Mouse (Mus musculus): Measurements from ENCODE around the gene Trim29.

The Trim29 gene

DNA sequence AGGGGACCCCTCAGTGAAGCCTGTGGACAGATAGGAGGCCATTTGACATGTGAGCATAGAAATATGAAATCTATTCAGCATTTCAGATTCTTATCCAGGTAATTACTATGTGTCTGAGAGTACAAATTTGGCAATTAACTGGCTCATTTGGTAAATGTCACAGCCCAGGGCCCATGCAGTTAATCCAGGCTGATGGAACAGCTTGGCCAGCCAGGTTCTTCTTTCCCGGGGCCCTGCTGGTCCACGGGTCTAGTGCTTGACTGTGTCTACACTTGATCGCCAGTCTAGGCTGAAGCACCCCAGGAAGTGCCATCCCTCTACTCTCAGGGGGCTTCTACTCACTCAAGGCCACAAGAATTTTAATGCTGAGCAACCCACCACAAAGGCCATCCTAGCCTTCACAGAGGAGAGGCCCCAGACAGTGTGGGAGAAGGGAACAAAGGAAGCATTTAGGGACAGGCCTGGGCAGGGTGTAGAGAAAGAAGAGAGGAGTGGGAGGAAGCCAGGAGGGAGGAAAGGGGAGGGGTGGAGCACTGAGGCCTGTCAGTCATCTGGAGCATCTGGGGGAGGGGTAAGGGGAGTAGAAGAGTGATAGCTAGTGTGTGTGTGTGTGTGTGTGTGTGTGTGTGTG lies 4.8 kb downstream of the Trim29 start:
- DNase-seq = peak; percentile 32

DNA sequence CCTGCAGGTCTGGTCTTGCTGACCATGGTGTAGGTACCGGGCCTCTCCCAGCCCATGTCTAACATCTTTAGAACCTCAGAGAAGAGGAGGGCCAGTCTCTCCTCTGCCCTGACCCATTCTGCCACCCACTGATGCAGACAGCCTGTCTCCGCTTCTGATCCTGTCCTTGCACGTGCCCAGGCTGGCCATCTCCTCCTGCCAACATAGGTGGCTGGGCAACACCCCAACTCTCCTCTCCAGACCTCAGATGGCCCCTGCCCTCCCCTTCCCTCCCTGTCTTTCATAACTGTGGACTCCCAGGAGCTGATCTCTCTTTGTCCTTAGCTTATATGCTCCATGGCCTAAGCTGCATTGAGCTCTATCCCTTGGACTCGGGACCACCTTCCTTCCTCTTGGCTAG lies 5.8 kb downstream of the Trim29 start:
- DNase-seq = no peak

DNA sequence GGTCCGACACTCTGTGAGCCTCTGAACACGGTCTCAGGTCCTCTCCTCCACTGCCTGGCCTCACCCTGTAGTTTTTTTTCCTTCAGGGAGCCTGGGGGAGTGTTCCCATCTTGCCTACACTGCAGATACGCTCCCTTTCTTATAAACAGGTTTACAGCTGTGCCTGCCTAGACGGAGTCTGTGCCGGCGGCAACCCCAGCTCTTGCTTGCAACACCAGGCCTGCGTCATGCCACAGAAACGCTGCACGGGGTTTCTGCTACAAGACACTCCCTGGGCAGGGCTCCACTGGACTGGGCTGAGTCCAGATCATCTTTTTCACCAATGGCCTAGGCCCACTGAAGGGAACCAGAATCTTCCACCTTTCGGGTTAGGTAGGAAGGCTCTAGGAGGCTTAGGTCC lies 8.0 kb downstream of the Trim29 start:
- DNase-seq = no peak

DNA sequence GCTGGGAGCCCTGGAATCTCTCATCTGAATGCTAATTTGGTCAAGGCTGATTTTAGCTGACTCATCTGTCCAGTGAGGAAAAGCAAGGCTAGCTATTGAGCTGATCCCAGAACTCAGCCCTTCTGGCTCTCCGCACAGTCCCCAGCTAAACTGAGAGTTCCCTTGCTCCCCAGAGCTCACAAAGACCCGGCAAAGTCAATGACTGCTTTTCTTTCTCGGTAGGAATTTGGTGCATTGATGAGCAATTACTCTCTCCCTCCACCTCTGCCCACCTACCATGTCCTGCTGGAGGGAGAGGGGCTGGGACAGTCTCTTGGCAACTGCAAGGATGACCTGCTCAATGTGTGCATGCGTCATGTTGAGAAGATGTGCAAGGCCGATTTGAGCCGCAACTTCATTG lies 11.3 kb downstream of the Trim29 start:
- no peak for DNase-seq

DNA sequence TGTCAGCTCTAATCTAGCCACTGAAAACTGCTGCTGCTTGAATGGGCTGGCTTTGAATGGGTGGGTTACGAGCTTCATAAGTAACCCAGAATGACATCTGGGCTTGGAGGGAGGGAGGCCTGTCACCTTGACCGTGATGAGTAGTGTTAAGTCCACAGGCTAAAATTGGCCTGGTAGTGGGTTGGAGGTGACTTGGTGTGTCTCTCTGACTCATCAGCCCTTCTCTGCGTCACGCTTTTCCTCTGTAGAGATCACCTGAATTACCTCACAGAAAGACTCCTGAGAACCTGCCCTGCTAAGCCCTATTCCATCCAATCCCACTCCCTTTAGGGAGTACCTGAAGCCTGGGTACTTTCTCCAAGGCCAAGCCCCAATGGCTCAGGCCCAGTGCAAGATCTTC lies 12.0 kb downstream of the Trim29 start:
- DNase-seq = no peak

DNA sequence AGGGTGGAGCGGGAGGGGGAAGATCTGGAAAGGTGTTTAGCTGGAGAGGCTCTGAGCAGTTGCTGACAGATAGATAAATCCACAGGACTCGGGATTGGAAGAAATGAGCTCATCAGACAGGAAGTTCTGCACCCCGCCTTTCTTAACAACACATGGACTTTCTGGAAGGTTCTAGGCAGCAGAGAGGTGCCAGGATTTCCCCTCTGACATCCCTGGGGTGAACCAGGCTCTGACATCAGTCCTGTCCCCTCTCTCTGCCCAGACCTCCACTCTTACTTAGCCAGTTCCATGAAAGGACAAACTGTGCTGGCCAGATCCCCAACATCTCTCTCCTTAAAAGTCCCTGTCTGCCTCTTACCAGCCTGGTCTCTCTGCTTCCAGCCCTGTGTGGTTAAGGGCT lies 14.8 kb downstream of the Trim29 start:
- no peak for DNase-seq

DNA sequence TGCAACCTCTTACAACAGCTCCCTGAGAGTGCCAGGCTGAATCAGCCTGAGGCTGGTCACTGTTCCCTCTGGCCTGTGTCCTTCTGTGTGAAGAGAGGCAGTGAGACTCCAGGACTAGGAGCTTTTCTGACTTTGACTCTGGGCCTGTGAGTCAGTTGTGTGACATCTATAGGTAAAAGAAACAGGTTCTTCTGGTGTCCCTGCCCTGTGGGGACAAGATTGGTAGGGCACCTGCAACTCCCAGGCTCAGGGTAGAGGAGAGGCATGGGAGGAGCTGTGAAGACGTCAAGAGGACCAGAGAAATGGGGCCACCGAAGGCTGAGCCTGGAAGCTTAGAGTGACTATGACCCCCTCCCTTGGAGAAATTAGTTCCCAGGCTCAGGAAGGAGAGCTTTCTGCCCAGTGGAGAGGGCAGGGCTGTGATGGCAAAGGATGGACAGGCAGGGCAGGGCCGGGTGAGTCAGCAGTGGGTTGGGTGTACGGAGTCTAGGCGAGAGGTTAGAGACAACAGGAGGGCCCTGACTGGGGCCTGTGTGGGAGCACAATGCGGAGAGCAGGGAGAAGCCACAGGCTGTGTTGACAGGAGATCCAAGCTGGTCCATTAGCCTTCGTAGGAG lies 15.5 kb downstream of the Trim29 start:
- no peak for DNase-seq

DNA sequence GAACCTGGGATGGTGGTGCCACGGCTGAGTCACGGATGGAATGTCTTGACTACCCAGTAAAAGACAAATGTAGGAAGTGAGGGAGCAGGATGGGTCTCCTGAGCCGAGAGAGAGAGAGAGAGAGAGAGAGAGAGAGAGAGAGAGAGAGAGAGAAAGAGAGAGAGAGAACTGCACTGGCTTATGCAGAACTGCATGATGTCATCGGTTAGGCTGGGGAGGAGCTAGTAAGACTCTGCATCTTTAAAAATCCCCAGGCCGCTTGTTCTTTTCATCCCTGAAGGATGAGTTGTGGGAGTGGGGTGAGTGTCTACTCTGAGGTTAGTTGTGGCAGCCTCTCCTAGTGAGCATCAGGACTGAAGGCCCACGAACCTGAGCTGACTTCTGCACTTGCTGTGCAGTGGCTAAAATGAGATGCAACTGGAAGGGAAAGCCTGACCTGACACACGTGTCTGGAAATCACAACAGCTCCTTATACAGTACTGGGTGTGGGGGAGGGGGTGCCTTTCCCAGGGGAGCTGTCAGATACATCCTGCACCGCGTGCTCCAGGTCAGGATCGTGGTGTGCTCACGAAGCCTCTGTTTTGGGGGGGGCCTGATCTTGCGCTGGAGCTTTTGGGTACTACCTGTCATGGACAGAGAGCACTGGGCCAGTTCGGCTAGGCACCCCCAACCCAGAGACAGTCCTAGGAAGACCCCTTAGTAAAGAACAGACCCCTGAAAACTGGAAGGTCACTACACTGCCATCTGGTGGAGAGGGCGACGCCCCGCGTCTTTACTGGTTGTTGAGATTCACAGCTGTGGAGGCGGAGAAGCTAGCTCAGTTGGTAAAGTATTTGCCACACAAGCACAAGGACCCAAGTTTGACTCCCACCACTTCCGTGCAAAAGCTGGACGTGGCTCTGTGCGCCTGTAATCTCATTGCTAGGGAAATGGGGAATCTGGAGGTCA lies 16.8 kb downstream of the Trim29 start:
- peak; percentile 75 for DNase-seq

DNA sequence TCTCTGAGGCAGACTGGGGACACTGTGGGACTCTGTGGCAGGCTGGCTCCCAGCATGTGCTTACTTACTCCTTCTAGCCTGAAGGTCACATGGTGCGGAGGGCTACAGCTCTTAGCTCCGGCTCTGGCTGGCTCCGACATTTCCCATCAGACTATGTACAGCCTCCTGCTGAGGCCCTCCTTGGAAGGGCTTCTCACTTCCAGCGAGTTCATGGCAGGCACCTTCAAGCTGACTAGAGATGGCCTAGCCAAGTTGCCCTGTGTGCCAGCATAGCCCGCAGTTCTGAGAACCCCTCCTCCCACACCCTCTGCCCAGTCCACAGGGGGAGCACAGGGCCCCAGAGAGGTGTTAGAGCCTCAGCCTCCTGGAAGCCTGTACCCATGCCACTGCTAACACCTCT lies 19.8 kb downstream of the Trim29 start:
- DNase-seq = no peak

DNA sequence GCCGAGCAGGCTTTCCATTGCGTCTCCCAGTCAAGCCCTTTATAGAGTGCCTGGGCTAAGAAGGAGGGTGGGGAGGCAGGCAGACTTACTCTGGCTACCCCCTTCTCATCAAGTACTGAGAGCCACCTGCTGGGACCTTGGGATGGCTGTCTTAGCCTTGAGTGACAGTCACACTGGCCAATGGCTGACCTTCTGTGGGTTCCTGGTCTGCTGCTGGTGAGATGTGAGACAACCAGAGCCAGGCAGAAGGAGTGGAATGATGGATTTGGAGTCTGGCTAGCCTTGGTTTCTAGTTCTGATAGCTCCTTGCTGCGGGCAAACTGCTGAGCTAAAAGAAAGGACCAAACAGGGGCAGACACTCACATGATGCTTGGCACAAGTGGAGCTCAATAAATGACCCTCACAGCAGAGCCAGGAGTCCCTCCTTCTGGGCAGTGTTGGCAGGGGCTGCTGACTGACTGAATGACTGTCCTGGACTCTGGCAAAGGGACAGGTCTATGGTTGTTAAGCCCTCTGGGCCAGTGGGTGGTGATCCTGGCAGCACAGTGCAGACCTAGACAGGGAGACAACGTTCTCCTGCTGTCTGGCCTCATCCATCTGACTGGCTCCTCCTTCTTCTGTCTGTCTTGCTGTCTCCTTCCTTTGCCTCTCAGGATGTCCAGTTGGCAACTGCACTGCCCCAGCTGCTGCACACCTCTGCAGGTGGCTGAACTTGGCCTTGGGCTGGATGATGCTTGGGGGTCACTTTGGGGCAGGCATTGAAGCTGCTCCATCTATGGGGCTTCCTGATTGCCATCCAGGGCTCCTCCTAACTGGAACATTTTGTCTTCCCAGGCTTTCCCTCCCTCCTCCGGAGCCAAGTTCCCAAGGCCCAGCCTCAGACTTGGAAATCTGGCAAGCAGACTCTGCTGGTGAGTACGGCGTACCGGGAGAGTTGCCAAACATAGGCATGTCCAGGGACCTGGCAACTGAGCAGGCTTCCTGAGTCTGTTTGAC lies 21.1 kb downstream of the Trim29 start:
- no peak for DNase-seq

DNA sequence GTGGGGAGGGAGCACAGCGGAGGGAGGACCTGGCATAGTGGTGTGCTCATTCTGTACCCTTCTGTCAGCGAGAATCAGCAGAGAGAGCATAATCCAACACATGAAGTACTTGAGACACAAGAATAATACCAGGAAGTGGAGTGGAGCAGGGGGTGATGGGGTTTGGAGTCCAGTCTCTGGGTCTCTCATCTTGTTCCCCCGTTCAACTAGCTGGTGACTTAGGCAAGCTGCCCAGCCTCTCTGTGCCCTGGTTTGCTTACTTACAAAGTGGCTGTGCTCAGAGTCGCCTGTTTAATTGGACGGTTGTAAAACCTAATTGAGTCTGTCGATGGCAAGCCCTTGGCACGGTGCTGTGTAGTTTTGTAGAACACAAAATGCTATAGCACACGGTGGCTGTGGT lies 23.8 kb downstream of the Trim29 start:
- DNase-seq = no peak

DNA sequence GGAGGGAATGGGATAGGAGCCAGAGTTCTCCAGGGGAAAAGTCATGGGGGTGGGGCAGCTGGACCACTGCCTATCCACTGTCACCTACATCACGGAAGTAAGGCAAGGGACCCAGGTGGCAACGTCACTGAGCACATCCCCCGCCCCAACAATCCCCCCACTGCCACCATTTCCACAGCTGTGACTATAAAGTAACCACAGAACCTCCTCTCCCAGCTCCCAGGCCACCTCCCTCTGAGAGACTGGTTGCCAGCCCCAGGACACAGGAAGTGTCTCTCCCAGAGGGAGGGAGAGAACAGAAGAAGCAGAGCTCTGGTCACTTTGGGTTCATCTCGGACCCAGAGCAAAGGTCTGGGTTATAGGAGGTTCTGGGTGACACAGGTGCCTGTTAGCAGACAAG lies 27.0 kb downstream of the Trim29 start:
- no peak for DNase-seq

DNA sequence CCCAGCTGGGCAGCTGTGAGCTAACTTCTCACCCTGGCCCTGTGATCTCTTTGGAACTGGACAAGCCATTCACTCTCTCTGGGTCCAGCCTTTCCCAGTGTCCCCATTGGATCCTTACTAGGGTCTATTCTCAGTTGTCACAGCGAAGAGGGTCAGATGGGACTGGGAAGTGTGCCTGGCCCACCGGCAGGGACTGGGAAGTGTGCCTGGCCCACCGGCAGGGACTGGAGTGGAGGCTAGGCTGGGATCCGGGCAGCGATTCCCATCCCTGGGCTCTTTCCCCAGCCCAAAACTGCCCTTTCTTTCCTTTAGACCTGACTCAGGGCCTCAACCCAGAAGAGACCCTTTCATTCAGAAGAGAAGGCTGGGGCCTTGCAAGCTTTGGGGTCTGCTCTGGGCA lies 27.4 kb downstream of the Trim29 start:
- DNase-seq = no peak

DNA sequence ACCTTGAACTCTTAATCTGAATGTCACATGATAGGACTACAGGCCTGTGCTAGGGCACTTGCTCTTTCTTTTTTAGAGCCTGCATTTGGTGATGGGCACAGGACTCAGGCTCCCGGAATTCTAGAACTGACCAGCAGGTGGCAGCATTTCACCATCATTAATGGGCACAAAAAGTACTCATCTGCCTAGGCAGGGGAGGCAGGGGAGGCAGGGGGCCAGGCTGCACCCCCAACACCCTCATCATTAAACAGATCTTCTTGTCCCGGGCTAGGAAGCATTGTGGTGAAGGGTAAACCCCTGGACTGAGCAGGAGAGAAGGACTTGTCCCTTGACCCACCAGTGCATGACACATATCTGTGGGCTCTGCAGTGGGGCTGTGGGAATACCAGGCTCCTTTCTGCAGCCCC lies 29.0 kb downstream of the Trim29 start:
- peak; percentile 81 for DNase-seq

DNA sequence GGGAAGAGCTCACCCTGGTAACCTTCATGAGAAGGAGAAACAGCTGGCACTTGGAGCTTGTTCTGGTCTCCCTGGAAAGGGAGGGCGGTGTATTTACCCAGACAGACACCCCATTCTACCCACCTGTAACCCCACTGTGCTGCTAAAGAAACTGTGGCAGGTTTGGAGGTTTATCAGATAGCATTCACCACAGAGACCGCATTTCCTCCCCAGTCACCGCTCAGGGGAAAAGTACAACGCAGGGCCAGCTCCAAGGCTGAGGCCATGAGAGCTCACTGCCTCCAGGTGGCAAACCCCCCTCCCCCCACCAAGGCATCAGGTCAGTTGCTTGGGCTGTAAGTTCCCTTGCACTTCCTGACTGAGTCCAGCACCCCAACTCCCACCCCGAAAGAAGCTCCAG lies 39.4 kb downstream of the Trim29 start:
- no peak for DNase-seq

DNA sequence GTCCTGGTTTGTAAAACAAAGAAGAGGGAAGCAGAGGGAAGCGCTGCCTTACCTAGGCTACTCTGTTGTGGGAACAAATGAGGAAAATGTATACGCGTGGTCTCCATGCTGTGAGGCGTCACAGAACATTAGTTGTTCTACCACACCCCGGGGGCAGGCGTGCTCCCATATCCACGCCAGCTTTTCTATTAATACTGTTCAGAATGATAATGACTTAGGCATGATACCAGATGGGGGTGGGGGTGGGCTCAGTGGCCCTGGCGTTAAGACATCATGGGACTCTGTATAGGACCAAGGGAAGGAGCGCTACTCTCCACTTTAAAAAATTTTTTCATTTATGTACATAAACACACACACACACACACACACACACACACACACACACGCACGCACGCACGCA lies 40.4 kb downstream of the Trim29 start:
- no peak for DNase-seq

DNA sequence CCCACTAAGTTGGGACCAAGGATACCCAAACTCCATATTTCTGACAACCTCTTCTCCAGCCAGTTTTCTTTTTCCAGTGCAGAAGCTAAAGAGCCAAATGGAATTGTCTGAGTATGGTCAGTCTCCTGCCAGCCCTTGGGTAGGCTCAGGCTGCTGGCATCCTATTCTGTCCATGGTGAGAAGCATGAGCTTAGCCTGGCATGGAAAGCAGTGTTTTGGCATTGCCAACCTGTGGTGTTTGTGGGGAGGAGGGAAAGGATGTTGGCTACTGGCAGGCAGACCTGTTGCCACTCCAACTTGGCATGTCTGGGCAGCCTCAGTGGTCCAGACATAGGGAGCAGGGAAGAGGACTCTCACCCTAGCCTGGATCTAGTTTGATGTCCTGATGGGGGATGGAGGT lies 46.4 kb downstream of the Trim29 start:
- DNase-seq = no peak

DNA sequence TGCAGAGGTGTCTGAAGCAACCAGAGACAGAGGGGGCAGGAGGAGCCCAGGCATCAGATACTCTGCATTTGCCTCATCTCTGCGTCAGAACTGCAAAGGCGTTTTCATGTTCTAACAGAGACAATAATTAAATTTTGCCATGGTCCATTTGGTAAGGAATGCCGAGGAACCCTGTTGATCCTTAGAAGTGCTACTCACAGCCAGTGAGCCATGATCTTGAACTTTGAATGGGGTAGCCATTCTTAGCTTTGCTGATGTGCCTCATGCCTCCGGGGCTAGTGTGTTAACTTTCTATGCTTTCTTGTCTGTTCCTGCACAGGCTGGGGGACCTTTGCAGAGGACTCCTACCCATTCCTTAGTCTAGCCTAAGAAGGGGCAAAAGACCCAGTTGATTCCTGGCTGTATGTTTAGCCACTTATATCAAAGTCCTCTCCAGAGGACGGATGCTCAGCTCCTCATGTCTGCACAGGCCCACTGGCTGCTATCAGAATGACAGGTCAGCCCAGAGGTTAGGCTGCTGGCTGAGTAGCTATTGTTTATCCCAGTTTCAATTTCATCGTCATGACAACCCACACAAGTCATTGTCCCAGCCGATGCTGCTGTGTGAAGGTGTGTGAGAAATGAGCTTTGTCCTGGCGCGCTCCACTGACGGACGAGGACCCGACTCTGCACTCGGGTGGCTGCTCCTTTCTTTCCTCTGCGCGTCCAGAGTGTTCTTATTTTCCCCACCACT lies 48.1 kb downstream of the Trim29 start:
- DNase-seq = peak; percentile 63

DNA sequence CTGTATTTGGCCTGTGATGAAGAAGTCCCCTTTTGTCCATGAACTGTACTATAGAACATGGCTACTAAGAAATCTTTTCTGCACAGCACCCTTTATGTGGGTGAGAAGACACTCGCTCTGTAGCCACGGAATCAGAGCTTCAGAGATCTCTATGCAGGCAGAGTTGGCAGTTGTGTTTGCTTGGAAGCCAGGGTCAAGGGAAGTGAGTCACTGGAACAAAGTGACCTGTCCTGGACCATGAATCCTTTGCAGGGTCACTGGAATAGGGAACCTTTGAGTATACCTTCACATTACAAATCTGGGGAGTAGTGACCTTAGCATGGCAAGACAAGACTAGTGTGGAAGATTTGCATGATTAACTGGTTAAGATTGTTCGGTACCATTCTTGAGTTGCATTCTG lies 58.1 kb downstream of the Trim29 start:
- DNase-seq = no peak

DNA sequence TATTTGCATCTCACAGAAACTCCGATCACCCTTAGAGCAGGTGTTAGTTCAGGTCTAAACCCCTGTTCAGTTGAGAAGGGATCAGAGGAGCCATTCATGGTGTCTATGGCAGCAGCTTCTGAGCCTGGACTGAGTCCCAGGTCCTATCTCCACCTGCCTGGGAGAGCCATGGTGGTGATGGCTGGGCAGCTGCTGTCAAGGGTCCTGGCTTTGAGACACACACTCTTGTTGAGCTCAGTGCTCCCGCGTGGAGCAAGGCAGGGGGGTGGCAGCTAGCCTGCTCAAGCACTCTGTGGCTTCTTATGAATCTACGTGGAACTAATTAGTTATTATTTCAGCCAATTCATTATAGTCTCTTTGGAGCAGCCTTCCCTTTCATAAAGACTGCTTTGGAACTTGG lies 73.2 kb downstream of the Trim29 start:
- DNase-seq = no peak

DNA sequence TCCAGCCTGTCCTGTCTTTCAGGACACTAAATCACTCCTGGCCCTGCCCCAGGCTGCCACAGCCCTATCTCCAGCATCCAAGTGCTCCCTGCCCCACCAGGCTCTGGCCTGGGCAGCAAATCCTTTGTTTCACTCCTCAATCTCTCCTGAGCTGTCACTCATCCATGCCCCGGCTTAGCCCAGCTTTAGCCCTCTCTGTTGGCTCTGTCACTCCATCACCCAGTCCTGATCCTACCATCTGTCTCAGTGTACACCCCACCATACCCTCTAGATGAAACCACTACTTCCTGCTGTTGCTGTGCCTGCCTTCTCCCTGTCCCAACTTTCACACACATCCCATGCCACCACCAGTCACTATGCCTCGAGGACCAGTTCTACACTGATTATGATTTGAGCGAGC lies 73.8 kb downstream of the Trim29 start:
- no peak for DNase-seq

Measured in embryo, embryonic 11 days (tissue).